Mouse (Mus musculus) liver, postnatal 0 days (tissue): ENCODE measurements at regions not wholly inside any gene's neighbourhood (a gene's known extent, or its start where the extent isn't known, plus 50 kb on each side); places are given as distances from the start of the nearest gene placed in this dataset.

Experiments used
- CTCF ChIP-seq: sonication (generic); IDR thresholded peaks from 2 replicates; pipeline ENCODE4 v1.5.1; 2016; ENCODE audit warnings: antibody characterized with exemption, low read depth
- EP300 ChIP-seq: IDR thresholded peaks from 2 replicates; pipeline ENCODE4 v1.6.1; 2016; ENCODE audit warnings: antibody characterized with exemption, low read depth, mild to moderate bottlenecking

DNA sequence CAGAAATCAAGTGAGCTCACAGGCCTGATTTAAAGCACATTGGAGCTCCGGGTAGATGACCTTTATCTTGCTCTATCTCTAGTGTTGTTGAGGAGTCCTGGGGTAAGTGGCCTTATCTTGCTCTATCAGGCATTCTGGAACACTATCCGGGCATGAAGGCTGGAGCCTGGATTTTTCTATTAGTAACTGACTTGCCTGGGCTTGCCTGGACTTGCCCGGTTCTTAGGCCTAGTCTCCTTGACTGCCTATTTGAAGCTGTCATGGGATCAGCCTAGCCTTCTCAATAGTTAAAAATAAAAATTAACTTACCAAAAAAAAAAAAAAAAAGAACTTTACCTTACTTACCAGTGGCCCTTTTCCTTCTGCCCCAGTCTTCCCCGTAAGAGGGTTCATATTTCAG, 617.8 kb downstream of the Zfp706 start:
- TF ChIP-seq EP300 (no peak), CTCF (no peak)
